Mouse (Mus musculus) liver, postnatal 0 days (tissue): ENCODE data around the gene Socs3. TPM values are rescaled to one million over a fixed set of nuclear protein-coding genes. Genes with fewer than 3 reads are reported as not detected.

ENCODE experiments used
- ATAC-seq: fragments of 200-750 bp; cut with Nextera tagmentation; 2 replicates; pipeline ENCODE4 v1.8.0; 2017; ENCODE audit warnings: mild to moderate bottlenecking, moderate library complexity
- DNase-seq: peaks from one replicate; pipeline ENCODE4 v3.0.0-alpha.2; 2016
- H3K27ac ChIP-seq: fragments of 300-500 bp; sonication (generic); 2 replicates; pipeline ENCODE4 v1.5.1; 2014; ENCODE audit warnings: antibody characterized with exemption, moderate library complexity, mild to moderate bottlenecking, low read depth
- H3K27me3 ChIP-seq: fragments of 300-500 bp; sonication (generic); 2 replicates; pipeline ENCODE4 v1.6.1; 2014; ENCODE audit warnings: low read length, control low read depth, mixed read lengths; ENCODE audit not compliant: insufficient read depth
- H3K36me3 ChIP-seq: fragments of 300-500 bp; sonication (generic); replicated peaks from 2 replicates; pipeline ENCODE4 v1.6.1; 2014; ENCODE audit warnings: mild to moderate bottlenecking, control low read depth, low read length, moderate library complexity, mixed read lengths; ENCODE audit not compliant: insufficient read depth
- H3K4me1 ChIP-seq: fragments of 300-500 bp; sonication (generic); 2 replicates; pipeline ENCODE4 v1.6.1; 2014; ENCODE audit warnings: antibody characterized with exemption, mild to moderate bottlenecking, control low read depth; ENCODE audit not compliant: insufficient read depth
- H3K4me2 ChIP-seq: fragments of 300-500 bp; sonication (generic); 2 replicates; pipeline ENCODE4 v1.6.1; 2014; ENCODE audit warnings: low read depth, mild to moderate bottlenecking, low read length, moderate library complexity, mixed read lengths
- H3K4me3 ChIP-seq: fragments of 300-500 bp; sonication (generic); 2 replicates; pipeline ENCODE4 v1.5.1; 2014; ENCODE audit warnings: low read depth, low read length
- H3K9ac ChIP-seq: fragments of 300-500 bp; sonication (generic); replicated peaks from 2 replicates; pipeline ENCODE4 v1.6.1; 2014; ENCODE audit warnings: mild to moderate bottlenecking, moderate library complexity
- H3K9me3 ChIP-seq: fragments of 300-500 bp; sonication (generic); 2 replicates; pipeline ENCODE4 v1.6.1; 2016; ENCODE audit warnings: mild to moderate bottlenecking, control low read depth, low read length, mixed read lengths
- CTCF ChIP-seq: sonication (generic); IDR thresholded peaks from 2 replicates; pipeline ENCODE4 v1.5.1; 2016; ENCODE audit warnings: antibody characterized with exemption, low read depth
- EP300 ChIP-seq: IDR thresholded peaks from 2 replicates; pipeline ENCODE4 v1.6.1; 2016; ENCODE audit warnings: antibody characterized with exemption, low read depth, mild to moderate bottlenecking
- WGBS: fragments of 180-500 bp; shearing (Covaris S2); extraction: QIAGEN DNeasy Blood & Tissue Kit; methylation state at CpG from one replicate; pipeline ENCODE4 v1.1.7; 2014; ENCODE audit not compliant: insufficient replicate concordance; 5-methylcytosine and 5-hydroxymethylcytosine counted together
- polyA plus RNA-seq: library from polyadenylated mRNA; unstranded; fragments of >200 nt; fragmentation: Nextera tagmentation; extraction: Ambion mirVana; gene quantifications from 2 replicates; pipeline ENCODE4 v1.2.1, GENCODE M21; 2015

Socs3 gene
- polyA plus RNA-seq, 1 experiment from 2014 or later = 5.8 TPM

DNA sequence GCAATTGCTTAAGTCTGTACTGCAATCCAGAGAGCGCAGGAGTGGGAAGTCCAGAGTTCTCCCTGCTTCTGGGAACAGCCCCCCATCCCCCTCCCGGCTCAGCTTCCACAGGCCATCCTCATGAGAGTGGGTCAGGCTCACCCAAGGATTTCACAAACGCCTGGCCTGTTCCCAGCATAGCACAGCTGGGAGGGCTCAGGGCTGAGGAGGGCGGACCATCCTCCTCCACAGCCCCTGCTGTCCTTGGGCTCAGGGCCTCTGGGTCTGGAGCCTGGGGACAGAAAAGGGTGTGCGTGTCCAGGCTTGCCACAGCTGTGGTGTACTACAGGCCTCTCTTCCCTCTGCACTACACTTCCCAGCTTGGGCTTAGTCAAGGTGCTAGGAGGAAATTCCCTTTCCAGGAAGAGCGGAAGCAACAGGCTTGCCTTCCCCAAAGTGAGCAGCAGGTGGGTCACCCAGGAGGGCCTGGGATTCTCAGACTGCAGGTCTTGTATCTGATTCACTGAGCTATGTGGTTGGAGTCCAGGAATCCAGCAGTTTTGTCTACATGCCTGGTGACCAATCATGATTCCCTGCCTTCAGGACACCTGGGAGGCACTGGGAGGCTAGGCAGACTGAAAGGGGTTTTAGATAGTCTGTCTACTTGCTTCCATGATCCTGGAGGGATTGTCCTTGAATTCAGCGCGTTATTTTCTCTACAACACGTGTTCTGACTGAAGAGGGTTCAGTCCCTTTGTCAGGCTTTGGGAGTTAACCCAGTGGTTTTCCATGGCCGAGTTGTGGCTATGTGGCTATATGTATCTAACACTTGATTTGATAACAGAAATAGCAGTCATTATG lies 7.4 kb downstream of the Socs3 start:
- Histone ChIP-seq H3K36me3 (peaks cover 8% of the 10 kb centered on the region), H3K27me3 (peaks cover 15% of the 10 kb centered on the region), H3K27ac (peak overlapping the region; percentile 96), H3K4me1 (peaks cover 78% of the 10 kb centered on the region), H3K4me2 (peak overlapping the region; percentile 73; the same call in 1 of the 2 replicates), H3K9me3 (no peaks in the 10 kb centered on the region), H3K9ac (peak overlapping the region; percentile 30), H3K4me3 (no peak overlapping the region)
- TF ChIP-seq CTCF (no peak), EP300 (no peak; the same call in 1 of the 2 replicates)
- 46% methylated on average over 10 of the region's 10 CpGs for WGBS
- peak; percentile 43 for ATAC-seq
- DNase-seq = peak; percentile 85

DNA sequence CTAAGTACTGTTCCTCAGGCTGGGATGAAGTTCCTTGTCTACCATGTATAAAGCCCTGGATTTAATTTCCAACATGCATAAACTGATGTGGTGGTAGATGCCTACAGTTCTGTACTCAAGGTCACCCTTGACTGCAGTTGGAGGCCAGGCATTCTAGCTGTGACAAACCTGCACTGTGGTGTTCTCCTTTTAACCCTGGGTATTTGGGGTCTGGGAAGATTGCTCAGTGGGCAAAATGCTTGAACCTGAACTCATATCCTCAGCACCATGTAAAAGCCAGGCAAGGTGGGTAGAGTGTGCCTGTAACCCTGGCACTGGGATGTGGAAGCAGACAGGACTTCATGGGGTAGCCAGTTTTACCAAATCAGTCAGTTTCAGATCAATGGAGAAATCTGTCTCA lies 9.2 kb downstream of the Socs3 start:
- Histone ChIP-seq H3K9ac (no peak overlapping the region), H3K4me2 (0 out of 2 replicates have a peak overlapping the region, but pooled peaks have one; percentile 6), H3K9me3 (no peaks in the 10 kb centered on the region), H3K4me3 (no peak overlapping the region), H3K27me3 (0 out of 2 replicates have a peak, but pooled peaks cover 2% of the 10 kb centered on the region), H3K36me3 (no peaks in the 10 kb centered on the region), H3K27ac (no peak overlapping the region), H3K4me1 (peaks cover 63% of the 10 kb centered on the region)
- DNase-seq (no peak), ATAC-seq (no peak)
- no peak for TF ChIP-seq CTCF
- no peak for TF ChIP-seq EP300

DNA sequence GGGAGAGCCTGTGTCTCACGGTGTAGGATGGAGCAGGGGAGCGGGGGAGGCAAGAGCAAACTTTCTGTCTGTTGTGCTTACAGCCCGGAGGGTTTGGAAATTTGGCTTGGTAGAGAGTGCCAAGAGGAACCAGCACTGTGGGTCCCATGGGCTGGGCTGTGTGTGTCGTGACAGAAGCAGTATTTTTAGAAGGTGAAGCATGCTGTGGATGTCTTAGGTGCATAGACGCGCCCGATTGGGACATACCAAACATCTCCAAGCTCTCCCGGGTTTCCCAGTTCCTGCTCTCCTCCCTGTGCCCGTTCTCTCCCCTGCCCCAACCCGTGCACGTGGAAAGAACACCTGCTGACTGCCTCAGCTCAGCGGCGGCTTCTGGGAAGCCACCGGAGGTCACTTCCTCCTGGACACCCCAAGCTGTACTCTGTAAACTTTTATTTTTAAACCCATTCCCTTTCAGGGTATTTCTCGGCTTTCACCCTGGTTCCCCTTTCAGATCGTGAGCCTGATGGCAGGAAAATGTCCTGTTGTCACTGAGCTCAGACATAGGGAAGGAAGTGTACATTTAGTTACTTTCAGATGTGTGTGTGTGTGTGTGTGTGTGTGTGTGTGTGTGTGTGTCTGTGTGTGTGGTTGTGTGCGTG lies 10.0 kb downstream of the Socs3 start:
- Histone ChIP-seq H3K4me2 (peak overlapping the region; percentile 6; the same call in 1 of the 2 replicates), H3K4me3 (no peak overlapping the region), H3K9ac (no peak overlapping the region), H3K4me1 (peaks cover 55% of the 10 kb centered on the region), H3K9me3 (no peaks in the 10 kb centered on the region), H3K27ac (peak overlapping the region; percentile 7), H3K27me3 (0 out of 2 replicates have a peak, but pooled peaks cover under 1% of the 10 kb centered on the region), H3K36me3 (no peaks in the 10 kb centered on the region)
- DNase-seq = no peak
- TF ChIP-seq EP300 (peak; percentile 46; the same call in 1 of the 2 replicates), CTCF (no peak)
- ATAC-seq = no peak
- 24% methylated on average over 17 of the region's 17 CpGs for WGBS

DNA sequence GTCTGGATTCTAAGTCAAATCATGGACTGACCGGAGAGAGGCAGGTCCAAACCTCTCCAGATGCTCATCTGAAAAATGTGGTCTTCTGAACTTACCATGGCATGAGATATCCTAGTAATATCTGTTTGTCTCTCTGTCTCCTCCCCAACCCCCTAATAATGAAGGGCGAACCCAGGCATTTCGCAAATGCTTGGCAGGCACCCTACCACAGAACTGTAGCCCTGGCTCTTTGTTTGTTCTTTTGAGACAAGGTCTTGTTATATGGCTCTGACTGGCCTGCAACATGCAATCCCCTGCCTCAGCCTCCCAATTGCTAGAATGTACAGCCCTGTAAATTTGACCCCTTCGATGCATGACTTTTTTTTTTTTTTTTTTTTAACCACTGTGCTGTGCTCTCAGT lies 10.7 kb downstream of the Socs3 start:
- Histone ChIP-seq H3K27me3 (0 out of 2 replicates have a peak, but pooled peaks cover 2% of the 10 kb centered on the region), H3K4me2 (0 out of 2 replicates have a peak overlapping the region, but pooled peaks have one; percentile 6), H3K9ac (no peak overlapping the region), H3K4me1 (peaks cover 48% of the 10 kb centered on the region), H3K4me3 (no peak overlapping the region), H3K9me3 (no peaks in the 10 kb centered on the region), H3K36me3 (no peaks in the 10 kb centered on the region), H3K27ac (no peak overlapping the region; the same call in 1 of the 2 replicates)
- no peak for DNase-seq
- 65% methylated on average over 4 of the region's 4 CpGs for WGBS
- no peak for TF ChIP-seq EP300
- no peak for TF ChIP-seq CTCF
- ATAC-seq = no peak

DNA sequence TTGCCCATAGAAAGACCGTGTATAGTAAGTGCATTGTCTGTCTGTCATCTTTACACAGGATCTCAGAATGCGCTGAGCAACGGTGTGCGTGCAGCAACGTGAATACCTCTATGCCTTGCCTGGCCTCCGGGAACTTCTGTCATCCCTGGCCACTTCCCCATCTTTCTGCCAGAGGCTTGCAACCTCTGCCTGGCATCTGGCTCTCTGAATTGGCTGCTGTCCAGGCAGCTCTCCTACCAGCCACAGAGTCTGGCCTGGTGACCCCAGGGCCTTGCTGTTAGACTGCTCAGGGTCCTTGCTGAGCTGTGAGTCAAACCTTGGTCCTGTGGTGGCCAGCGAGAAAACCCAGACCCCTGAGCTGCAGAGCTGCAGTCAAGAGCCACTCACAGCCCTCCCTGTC lies 11.7 kb downstream of the Socs3 start:
- TF ChIP-seq EP300 (no peak), CTCF (no peak)
- Histone ChIP-seq H3K9me3 (no peaks in the 10 kb centered on the region), H3K4me3 (no peak overlapping the region), H3K9ac (no peak overlapping the region), H3K27ac (no peak overlapping the region), H3K27me3 (0 out of 2 replicates have a peak, but pooled peaks cover 2% of the 10 kb centered on the region), H3K4me1 (peaks cover 39% of the 10 kb centered on the region), H3K4me2 (no peak overlapping the region), H3K36me3 (no peaks in the 10 kb centered on the region)
- DNase-seq (no peak), ATAC-seq (no peak)
- WGBS = 46% methylated on average over 7 of the region's 7 CpGs

DNA sequence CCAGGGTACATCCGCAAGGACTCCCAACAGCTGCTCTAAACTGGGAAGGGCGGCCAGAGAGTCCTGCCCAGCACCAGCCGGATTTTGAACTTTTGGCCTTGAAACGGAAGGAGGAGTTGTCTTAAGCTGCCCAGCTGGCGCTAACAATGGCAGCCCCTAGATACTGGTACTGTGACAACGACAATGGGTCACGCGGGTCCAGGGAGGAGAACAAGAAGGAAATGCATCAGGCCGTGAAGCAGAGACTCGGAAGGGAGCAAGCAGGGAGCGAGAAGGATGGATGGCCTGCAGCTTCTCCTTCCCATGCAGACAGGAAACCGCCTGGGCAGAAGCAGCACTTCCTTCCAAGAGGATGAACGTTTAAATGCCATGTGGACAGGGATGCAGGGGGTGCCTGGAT lies 14.2 kb downstream of the Socs3 start:
- ATAC-seq (0 out of 2 replicates have a peak, but pooled peaks have one; percentile 7), DNase-seq (no peak)
- Histone ChIP-seq H3K36me3 (no peaks in the 10 kb centered on the region), H3K27me3 (0 out of 2 replicates have a peak, but pooled peaks cover 2% of the 10 kb centered on the region), H3K9me3 (no peaks in the 10 kb centered on the region), H3K4me1 (peaks cover 23% of the 10 kb centered on the region), H3K9ac (no peak overlapping the region), H3K4me2 (no peak overlapping the region), H3K27ac (no peak overlapping the region; the same call in 1 of the 2 replicates), H3K4me3 (no peak overlapping the region)
- 49% methylated on average over 13 of the region's 13 CpGs for WGBS
- TF ChIP-seq CTCF (no peak), EP300 (no peak)
